8 mouse cellular contexts compared by ENCODE assay signal in genomic region chr5:135089653-135090052, GRCm38 (mm10). TPM values are rescaled to one million over a fixed set of nuclear protein-coding genes. Genes with fewer than 3 reads are reported as not detected.
DNase-seq lines count a peak whose midpoint lies in the region; ATAC-seq lines count a peak whose summit lies in the region.

Mlxipl (plus strand) TSS chr5:135089890.

- no peaks in the 10 kb centered on the region for H3K36me3 ChIP-seq in lung, embryonic 15.5 days
- H3K36me3 ChIP-seq in midbrain, embryonic 12.5 days, result no peaks in the 10 kb centered on the region

- no peak within 1 kb of the TSS for H3K9ac ChIP-seq in lung, embryonic 15.5 days
- H3K9ac ChIP-seq in midbrain, embryonic 12.5 days (replicated peaks), result no peak within 1 kb of the TSS

- 2% methylated on average over 38 of the region's 39 CpGs for WGBS in lung, embryonic 15.5 days
- 3% methylated on average over 36 of the region's 39 CpGs for WGBS in midbrain, embryonic 12.5 days

- DNase-seq in lung, postnatal 14 days, result no peak
- DNase-seq in gastrocnemius, adult 8-10 months (ENCODE audit: low spot score in 2 of 2), result no peak
- DNase-seq in kidney, adult 11 months, result peak; percentile 83
- no peak for DNase-seq in left cerebral cortex, adult 8-10 months (ENCODE audit: low spot score in 2 of 2)
- no peak for DNase-seq in T-cell, adult 2 months (ENCODE audit: low spot score)
- DNase-seq in ovary, postnatal 14 days (ENCODE audit: low spot score), result no peak

- H3K9me3 ChIP-seq in lung, embryonic 15.5 days, result no peaks in the 10 kb centered on the region
- no peaks in the 10 kb centered on the region for H3K9me3 ChIP-seq in midbrain, embryonic 12.5 days

- ATAC-seq in lung, embryonic 15.5 days (ENCODE audit: borderline replicate concordance, extremely low read depth, low FRiP score, low TSS enrichment), result no peak
- no peak for ATAC-seq in midbrain, embryonic 12.5 days (ENCODE audit: low FRiP score, low read depth)

- no peak within 1 kb of the TSS for H3K27ac ChIP-seq in lung, embryonic 15.5 days
- H3K27ac ChIP-seq in midbrain, embryonic 12.5 days (replicated peaks), result no peak within 1 kb of the TSS

- H3K4me3 ChIP-seq in lung, embryonic 15.5 days, result 0 out of 2 replicates have a peak within 1 kb of the TSS, but pooled peaks have one; percentile 1
- H3K4me3 ChIP-seq in midbrain, embryonic 12.5 days, result peak within 1 kb of the TSS; percentile 23

- no peaks in the 10 kb centered on the region for H3K4me1 ChIP-seq in lung, embryonic 15.5 days
- H3K4me1 ChIP-seq in midbrain, embryonic 12.5 days, result 0 out of 2 replicates have a peak, but pooled peaks cover 6% of the 10 kb centered on the region

- H3K4me2 ChIP-seq in lung, embryonic 15.5 days, result peak within 1 kb of the TSS; percentile 34
- peak within 1 kb of the TSS; percentile 28 for H3K4me2 ChIP-seq in midbrain, embryonic 12.5 days (replicated peaks)

- H3K27me3 ChIP-seq in lung, embryonic 15.5 days, result peaks cover 61% of the 10 kb centered on the region
- H3K27me3 ChIP-seq in midbrain, embryonic 12.5 days, result peaks cover 61% of the 10 kb centered on the region

RNA-seq across cellular contexts. Expression of gene Mlxipl, which starts in this region (rescaled TPM):
- polyA plus RNA-seq in lung, embryonic 15.5 days (2015; fragmentation: Nextera tagmentation; extraction: Ambion mirVana), result 1.4 and 2.8 TPM in 2 replicates
- total RNA-seq in gastrocnemius, adult 8-10 months (2022), result 10 to 100 TPM; 44.9 to 73.8 (median 51.6) TPM
- 2.0 and 2.1 TPM in 2 replicates for polyA plus RNA-seq in midbrain, embryonic 12.5 days (2016; fragmentation: Nextera tagmentation; extraction: Ambion mirVana)
- 10 to 100 TPM in 1 of 4 experiments, 1 to 10 TPM in 3; 4.8 to 11.3 (median 7.4) TPM for total RNA-seq in left cerebral cortex, adult 8-10 months (2022)
